Mouse (Mus musculus) liver, postnatal 0 days (tissue): ENCODE measurements around the gene Meis1. TPM values are rescaled to one million over a fixed set of nuclear protein-coding genes. Genes with fewer than 3 reads are reported as not detected.

ENCODE experiments used
- ATAC-seq: fragments of 200-750 bp; cut with Nextera tagmentation; 2 replicates; pipeline ENCODE4 v1.8.0; 2017; ENCODE audit warnings: mild to moderate bottlenecking, moderate library complexity
- DNase-seq: peaks from one replicate; pipeline ENCODE4 v3.0.0-alpha.2; 2016
- H3K27ac ChIP-seq: fragments of 300-500 bp; sonication (generic); 2 replicates; pipeline ENCODE4 v1.5.1; 2014; ENCODE audit warnings: antibody characterized with exemption, moderate library complexity, mild to moderate bottlenecking, low read depth
- H3K27me3 ChIP-seq: fragments of 300-500 bp; sonication (generic); 2 replicates; pipeline ENCODE4 v1.6.1; 2014; ENCODE audit warnings: low read length, control low read depth, mixed read lengths; ENCODE audit not compliant: insufficient read depth
- H3K36me3 ChIP-seq: fragments of 300-500 bp; sonication (generic); replicated peaks from 2 replicates; pipeline ENCODE4 v1.6.1; 2014; ENCODE audit warnings: mild to moderate bottlenecking, control low read depth, low read length, moderate library complexity, mixed read lengths; ENCODE audit not compliant: insufficient read depth
- H3K4me1 ChIP-seq: fragments of 300-500 bp; sonication (generic); 2 replicates; pipeline ENCODE4 v1.6.1; 2014; ENCODE audit warnings: antibody characterized with exemption, mild to moderate bottlenecking, control low read depth; ENCODE audit not compliant: insufficient read depth
- H3K4me2 ChIP-seq: fragments of 300-500 bp; sonication (generic); 2 replicates; pipeline ENCODE4 v1.6.1; 2014; ENCODE audit warnings: low read depth, mild to moderate bottlenecking, low read length, moderate library complexity, mixed read lengths
- H3K4me3 ChIP-seq: fragments of 300-500 bp; sonication (generic); 2 replicates; pipeline ENCODE4 v1.5.1; 2014; ENCODE audit warnings: low read depth, low read length
- H3K9ac ChIP-seq: fragments of 300-500 bp; sonication (generic); replicated peaks from 2 replicates; pipeline ENCODE4 v1.6.1; 2014; ENCODE audit warnings: mild to moderate bottlenecking, moderate library complexity
- H3K9me3 ChIP-seq: fragments of 300-500 bp; sonication (generic); 2 replicates; pipeline ENCODE4 v1.6.1; 2016; ENCODE audit warnings: mild to moderate bottlenecking, control low read depth, low read length, mixed read lengths
- CTCF ChIP-seq: sonication (generic); IDR thresholded peaks from 2 replicates; pipeline ENCODE4 v1.5.1; 2016; ENCODE audit warnings: antibody characterized with exemption, low read depth
- EP300 ChIP-seq: IDR thresholded peaks from 2 replicates; pipeline ENCODE4 v1.6.1; 2016; ENCODE audit warnings: antibody characterized with exemption, low read depth, mild to moderate bottlenecking
- WGBS: fragments of 180-500 bp; shearing (Covaris S2); extraction: QIAGEN DNeasy Blood & Tissue Kit; methylation state at CpG from one replicate; pipeline ENCODE4 v1.1.7; 2014; ENCODE audit not compliant: insufficient replicate concordance; 5-methylcytosine and 5-hydroxymethylcytosine counted together
- polyA plus RNA-seq: library from polyadenylated mRNA; unstranded; fragments of >200 nt; fragmentation: Nextera tagmentation; extraction: Ambion mirVana; gene quantifications from 2 replicates; pipeline ENCODE4 v1.2.1, GENCODE M21; 2015

Meis1 gene
- polyA plus RNA-seq, 1 experiment from 2014 or later = 6.7 TPM

- ATAC-seq = no peak
- Histone ChIP-seq H3K27ac (0 out of 2 replicates have a peak overlapping the region, but pooled peaks have one; percentile 1), H3K4me3 (no peak overlapping the region), H3K9ac (no peak overlapping the region; the same call in 1 of the 2 replicates), H3K4me2 (peak overlapping the region; percentile 29; the same call in 1 of the 2 replicates), H3K36me3 (0 out of 2 replicates have a peak, but pooled peaks cover 4% of the 10 kb centered on the region), H3K4me1 (no peaks in the 10 kb centered on the region), H3K9me3 (no peaks in the 10 kb centered on the region), H3K27me3 (no peaks in the 10 kb centered on the region)
- DNase-seq = no peak
- TF ChIP-seq CTCF = no peak
- no peak for TF ChIP-seq EP300
- 66% methylated on average over 45 of the region's 45 CpGs for WGBS
Measured at GRCm38 (mm10) chr11:19007541-19008424, 11.0 kb downstream of the Meis1 start.

DNA sequence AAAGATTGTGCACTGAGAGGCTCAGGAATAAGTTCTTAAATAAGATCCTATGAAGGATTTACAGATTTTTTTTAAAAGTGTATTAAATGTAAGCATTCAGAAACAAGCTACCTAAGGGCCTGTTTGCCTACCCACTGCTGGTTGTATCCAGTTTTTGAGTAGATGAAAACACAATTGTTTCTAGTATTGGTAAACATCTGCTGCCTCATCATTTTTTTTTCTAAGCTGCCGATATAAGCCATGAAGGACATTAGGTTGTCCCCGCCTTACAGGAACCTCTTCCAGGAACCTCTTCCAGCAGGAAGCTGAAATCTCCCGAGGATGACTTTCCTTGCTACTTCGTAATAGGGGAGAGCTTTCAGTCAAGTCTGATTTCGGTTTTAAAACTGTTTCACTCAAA is 11.7 kb downstream of the Meis1 start:
- Histone ChIP-seq H3K4me3 (no peak overlapping the region), H3K9me3 (no peaks in the 10 kb centered on the region), H3K27ac (0 out of 2 replicates have a peak overlapping the region, but pooled peaks have one; percentile 1), H3K9ac (no peak overlapping the region), H3K27me3 (no peaks in the 10 kb centered on the region), H3K4me2 (no peak overlapping the region), H3K36me3 (0 out of 2 replicates have a peak, but pooled peaks cover 4% of the 10 kb centered on the region), H3K4me1 (no peaks in the 10 kb centered on the region)
- no peak for ATAC-seq
- no peak for DNase-seq
- TF ChIP-seq EP300 = no peak
- TF ChIP-seq CTCF = no peak
- 59% methylated on average over 5 of the region's 5 CpGs for WGBS

DNA sequence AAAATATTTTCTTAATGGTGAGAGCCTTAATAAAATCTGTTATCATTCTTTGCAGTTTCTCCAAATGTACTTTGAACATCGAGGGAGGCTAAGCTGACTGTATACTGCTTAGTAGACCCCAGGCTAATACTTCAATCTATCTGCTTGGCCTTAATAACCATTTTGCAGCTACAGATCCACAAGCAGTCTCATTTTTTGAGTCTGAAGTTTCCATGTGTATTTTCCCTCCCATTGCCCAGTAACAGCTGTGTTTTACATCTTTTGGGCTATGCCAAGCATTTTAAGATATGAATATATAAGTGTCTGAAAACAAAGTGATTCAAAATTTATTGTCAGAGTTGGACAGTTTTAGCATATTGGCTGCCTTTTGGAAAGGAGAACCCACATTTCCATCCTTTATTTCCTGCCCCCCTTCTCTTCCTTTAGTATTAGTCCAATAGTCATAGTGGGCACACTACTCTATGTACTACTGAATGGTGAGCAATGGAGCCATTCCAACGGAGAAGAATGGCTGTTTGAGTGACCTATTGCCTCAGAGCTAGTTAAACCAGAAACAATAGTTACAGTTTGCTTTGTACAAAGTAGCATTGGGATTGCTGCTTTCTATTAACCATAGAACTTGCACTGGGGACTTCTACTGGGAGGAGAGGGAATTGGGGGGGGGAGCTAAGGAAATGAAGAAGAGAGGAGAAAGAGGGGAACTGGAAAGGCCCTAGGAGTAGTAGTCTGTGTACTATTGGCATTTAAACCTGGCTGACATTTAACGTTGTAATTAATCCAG is 12.7 kb downstream of the Meis1 start:
- 58% methylated on average over 3 of the region's 3 CpGs for WGBS
- H3K4me2 ChIP-seq = no peak overlapping the region
- no peak overlapping the region for H3K27ac ChIP-seq

GRCm38 (mm10) chr11:19005007-19005912 is 13.5 kb downstream of the Meis1 start:
- Histone ChIP-seq H3K4me3 (no peak overlapping the region), H3K27ac (no peak overlapping the region), H3K4me1 (no peaks in the 10 kb centered on the region), H3K36me3 (no peaks in the 10 kb centered on the region), H3K4me2 (no peak overlapping the region), H3K27me3 (no peaks in the 10 kb centered on the region), H3K9me3 (no peaks in the 10 kb centered on the region), H3K9ac (no peak overlapping the region)
- WGBS = 74% methylated on average over 9 of the region's 9 CpGs
- ATAC-seq (no peak), DNase-seq (no peak)
- TF ChIP-seq EP300 (no peak), CTCF (no peak)

More for the DNA sequence above, 12.7 kb downstream of the Meis1 start:
- Histone ChIP-seq H3K4me1 (no peaks in the 10 kb centered on the region), H3K27me3 (no peaks in the 10 kb centered on the region), H3K9me3 (no peaks in the 10 kb centered on the region), H3K4me3 (no peak overlapping the region), H3K9ac (no peak overlapping the region), H3K36me3 (0 out of 2 replicates have a peak, but pooled peaks cover 4% of the 10 kb centered on the region)
- TF ChIP-seq EP300 (no peak), CTCF (no peak)
- DNase-seq (no peak), ATAC-seq (no peak)

- DNase-seq = no peak
- 71% methylated on average over 5 of the region's 5 CpGs for WGBS
- H3K4me1 ChIP-seq = no peaks in the 10 kb centered on the region
- no peak overlapping the region for H3K4me2 ChIP-seq
- no peaks in the 10 kb centered on the region for H3K9me3 ChIP-seq
- H3K36me3 ChIP-seq = no peaks in the 10 kb centered on the region
- H3K27me3 ChIP-seq = no peaks in the 10 kb centered on the region
- no peak for ATAC-seq
- no peak overlapping the region for H3K4me3 ChIP-seq
- TF ChIP-seq CTCF = no peak
- TF ChIP-seq EP300 = no peak
- no peak overlapping the region for H3K9ac ChIP-seq
- no peak overlapping the region for H3K27ac ChIP-seq
Measured at GRCm38 (mm10) chr11:19003066-19003465, 15.7 kb downstream of the Meis1 start.
